Mouse (Mus musculus) stomach, postnatal 0 days (tissue): Measurements from ENCODE around the gene Arglu1.

Source experiments
- CTCF ChIP-seq: IDR thresholded peaks from 2 replicates; pipeline ENCODE4 v1.5.1; 2016; ENCODE audit warnings: antibody characterized with exemption, low read depth, mild to moderate bottlenecking, moderate library complexity
- EP300 ChIP-seq: optimal IDR thresholded peaks from 2 replicates; pipeline ENCODE3; 2016; ENCODE audit warnings: antibody characterized with exemption

GRCm38 (mm10) chr8:8728643-8729042, 38.3 kb upstream of the Arglu1 start:
- TF ChIP-seq EP300 (no peak), CTCF (no peak)
